Mouse (Mus musculus) gastrocnemius, postnatal 14 days (tissue): ENCODE measurements around the gene Serpine3. TPM values are rescaled to one million over a fixed set of nuclear protein-coding genes. Genes with fewer than 3 reads are reported as not detected.

Experiments used
- DNase-seq: peaks from one replicate; pipeline ENCODE4 v3.0.0; 2021; ENCODE audit warnings: mixed read lengths
- intact Hi-C: fragments of 180-260 bp; cut with DNase I; formaldehyde crosslinking; loops from one replicate; pipeline ENCODE4 v1.15.1; 2025; ENCODE audit warnings: low total_unique reads
- total RNA-seq, 2 experiments: library from RNA; stranded (reverse); gene quantifications; 2 replicates each; pipeline ENCODE4 v1.2.3; 2021

The Serpine3 gene
- total RNA-seq, 2 experiments from 2014 or later, result not detected

GRCm38 (mm10) chr14:62733666-62734065, 70.2 kb downstream of the Serpine3 start:
- no peak for DNase-seq
- intact Hi-C loops, result no loop called here

- no peak for DNase-seq
- intact Hi-C loops, result no loop called here
These were observed 72.2 kb downstream of the Serpine3 start for GRCm38 (mm10) chr14:62735646-62736045.

Other genes with a start within 250 kb of the Serpine3 start
- not detected for gene Gucy1b2, start 207.4 kb upstream of the Serpine3 start, total RNA-seq
- 1 to 10 TPM; 2.7 to 2.9 TPM for gene Fam124a, start 107.9 kb upstream of the Serpine3 start, total RNA-seq
- gene Gm4131, start 96.7 kb upstream of the Serpine3 start, total RNA-seq, result not detected
- gene Ints6, start 97.5 kb downstream of the Serpine3 start, total RNA-seq, result 10 to 100 TPM; 11.8 to 12.3 TPM
- 1 to 10 TPM; 7.4 to 7.8 TPM for gene Wdfy2, start 174.0 kb downstream of the Serpine3 start, total RNA-seq